In the genomic region with DNA sequence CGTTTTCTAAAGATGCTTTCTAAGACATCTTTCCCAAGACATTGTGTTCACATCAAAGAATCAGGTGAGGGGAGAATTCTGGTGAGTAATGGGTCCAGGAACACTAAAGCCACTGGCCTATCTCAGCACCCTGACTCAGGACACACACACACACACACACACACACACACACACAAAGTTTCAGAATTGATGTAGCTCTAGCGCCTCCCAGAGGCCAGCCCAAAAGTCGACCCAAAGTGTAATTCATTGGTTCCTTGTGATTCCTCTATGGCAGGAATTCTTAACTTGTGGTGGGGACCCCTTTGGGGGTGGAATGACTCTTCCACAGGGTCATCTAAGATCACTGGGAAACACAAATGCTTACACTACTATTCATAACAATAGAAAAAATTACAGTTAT, we compare ENCODE assay signal across 1 mouse cellular context.
TF ChIP-seq lines count a peak whose summit lies in the region.

No protein-coding gene starts in this region.

TF ChIP-seq in MEL, 35 proteins besides CTCF, POLR2A, EP300 and RAD21 (continued from another document):
- TF ChIP-seq E2F4 (IDR thresholded peaks at IDR 0.05; ENCODE audit: borderline replicate concordance, low read depth, low read length) = no peak
- TF ChIP-seq MXI1 (IDR thresholded peaks at IDR 0.05; ENCODE audit: low read depth, low read length) = no peak
- TF ChIP-seq JUND (IDR thresholded peaks at IDR 0.05; ENCODE audit: low read depth, low read length) = no peak
- TF ChIP-seq MAZ (IDR thresholded peaks at IDR 0.05; ENCODE audit: low read depth, low read length) = no peak
- TF ChIP-seq USF2 (IDR thresholded peaks at IDR 0.05; ENCODE audit: borderline replicate concordance in 1 of 2, insufficient read depth in 1 of 2, low read depth in 1 of 2, low read length in 2 of 2) = no peak
- TF ChIP-seq MYC (IDR thresholded peaks at IDR 0.05; ENCODE audit: low read depth, low read length) = no peak
- no peak for TF ChIP-seq CHD1 (IDR thresholded peaks at IDR 0.05; ENCODE audit: low read depth, low read length)
- no peak for TF ChIP-seq KAT2A (conservative IDR thresholded peaks at IDR 0.05; ENCODE audit: low read depth, low read length)
- peak; percentile 67 for TF ChIP-seq SMC3 (IDR thresholded peaks at IDR 0.05; ENCODE audit: low read depth, low read length)
- TF ChIP-seq ZKSCAN1 (IDR thresholded peaks at IDR 0.05; ENCODE audit: low read depth, low read length) = no peak
- TF ChIP-seq UBTF (IDR thresholded peaks at IDR 0.05; ENCODE audit: borderline replicate concordance, insufficient read depth, low read depth, low read length) = no peak
- no peak for TF ChIP-seq BHLHE40 (IDR thresholded peaks at IDR 0.05; ENCODE audit: borderline replicate concordance, low read depth, low read length)
- no peak for TF ChIP-seq ZNF384 (IDR thresholded peaks at IDR 0.05; ENCODE audit: low read depth, low read length)
- peak; percentile 64; the same call in 1 of the 2 replicates for TF ChIP-seq HCFC1 (IDR thresholded peaks at IDR 0.05; ENCODE audit: low read depth, low read length)
- TF ChIP-seq ZC3H11A (IDR thresholded peaks at IDR 0.05; ENCODE audit: low read depth, low read length) = peak; percentile 62
TF ChIP-seq in MEL: peak in this region for 4.
